Mouse (Mus musculus): ENCODE measurements around the gene Rab26.

DNA sequence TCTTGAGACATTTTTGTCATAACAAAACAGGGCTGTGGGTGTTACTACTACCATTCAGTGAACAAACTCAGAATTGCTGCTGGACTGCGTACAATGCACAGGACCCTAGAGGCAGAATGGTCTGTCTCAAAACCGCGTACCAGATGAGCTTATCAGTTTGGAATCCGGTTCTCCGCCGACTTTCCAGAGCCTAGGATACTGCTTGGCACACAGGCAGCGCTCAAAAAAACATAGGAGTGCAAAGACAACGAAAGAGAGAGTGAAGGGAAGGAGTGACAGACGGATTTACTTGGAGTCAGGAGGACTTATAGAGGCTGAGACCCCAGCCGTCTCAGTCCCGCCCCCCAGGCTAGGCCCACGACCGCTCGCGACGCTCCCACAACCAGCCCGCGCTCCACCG is 6.7 kb downstream of the Rab26 start:
- TF ChIP-seq CTCF (IDR thresholded peaks at IDR 0.05; ENCODE audit: low read depth) (no peak), EP300 (optimal IDR thresholded peaks at IDR 0.05) (no peak)

All from stomach, postnatal 0 days (tissue).